Mouse (Mus musculus) left cerebral cortex, postnatal 36 days (tissue): ENCODE measurements at regions not wholly inside any gene's neighbourhood (a gene's known extent, or its start where the extent isn't known, plus 50 kb on each side); places are given as distances from the start of the nearest gene placed in this dataset.

Experiments
- DNase-seq, 2 experiments: peaks; one replicate each; pipeline ENCODE4 v3.0.0; 2021 to 2022; ENCODE audit warnings: low spot score in 2 of 2, mixed read lengths in 1 of 2
- intact Hi-C: fragments of 180-260 bp; cut with DNase I; formaldehyde crosslinking; loops from one replicate; pipeline ENCODE4 v1.15.1; 2025

- intact Hi-C loops: no loop called here
- no peak for DNase-seq
Observed at GRCm38 (mm10) chr16:30155486-30156246, 91.5 kb downstream of the Hes1 start.

- no peak for DNase-seq
- intact Hi-C loops: no loop called here
Observed at GRCm38 (mm10) chr16:30158184-30158583, 94.0 kb downstream of the Hes1 start.

GRCm38 (mm10) chr16:30160399-30160798 is 96.2 kb downstream of the Hes1 start:
- intact Hi-C loops: no loop called here
- DNase-seq: no peak

- intact Hi-C loops: no loop called here
- no peak for DNase-seq
Observed at GRCm38 (mm10) chr16:30163303-30163702, 99.1 kb downstream of the Hes1 start.

GRCm38 (mm10) chr16:30165667-30166180 is 101.5 kb downstream of the Hes1 start:
- intact Hi-C loops: no loop called here
- DNase-seq: no peak

GRCm38 (mm10) chr16:30171381-30172079 is 95.8 kb downstream of the Cpn2 start:
- peak in 1 of 2 experiments; percentile 44 for DNase-seq

GRCm38 (mm10) chr16:30172136-30172731 is 95.1 kb downstream of the Cpn2 start:
- DNase-seq: no peak
- intact Hi-C loops: no loop called here

More at GRCm38 (mm10) chr16:30171381-30172079, 95.8 kb downstream of the Cpn2 start:
- intact Hi-C loops: no loop called here

GRCm38 (mm10) chr16:30172798-30173202 is 94.5 kb downstream of the Cpn2 start:
- DNase-seq: peak in 1 of 2 experiments; percentile 53
- intact Hi-C loops: no loop called here

GRCm38 (mm10) chr16:30173953-30174874 is 93.1 kb downstream of the Cpn2 start:
- intact Hi-C loops: no loop called here
- DNase-seq: no peak

GRCm38 (mm10) chr16:30176306-30176705 is 91.0 kb downstream of the Cpn2 start:
- intact Hi-C loops: no loop called here
- no peak for DNase-seq

GRCm38 (mm10) chr16:30177769-30178168 is 89.5 kb downstream of the Cpn2 start:
- intact Hi-C loops: no loop called here
- DNase-seq: no peak

- DNase-seq: no peak
- intact Hi-C loops: no loop called here
Observed at GRCm38 (mm10) chr16:30178596-30178995, 88.7 kb downstream of the Cpn2 start.

GRCm38 (mm10) chr16:30179504-30179976 is 87.8 kb downstream of the Cpn2 start:
- intact Hi-C loops: no loop called here
- DNase-seq: no peak

- no peak for DNase-seq
- intact Hi-C loops: no loop called here
Observed at GRCm38 (mm10) chr16:30181116-30181515, 86.2 kb downstream of the Cpn2 start.

GRCm38 (mm10) chr16:30184591-30185265 is 82.6 kb downstream of the Cpn2 start:
- intact Hi-C loops: no loop called here
- DNase-seq: peak; percentile 52 to 57

GRCm38 (mm10) chr16:30185707-30186106 is 81.6 kb downstream of the Cpn2 start:
- DNase-seq: no peak
- intact Hi-C loops: no loop called here

GRCm38 (mm10) chr16:30186201-30186700 is 81.0 kb downstream of the Cpn2 start:
- intact Hi-C loops: no loop called here
- DNase-seq: no peak

- intact Hi-C loops: no loop called here
- no peak for DNase-seq
Observed at GRCm38 (mm10) chr16:30186701-30187270, 80.5 kb downstream of the Cpn2 start.
